Mouse (Mus musculus) G1E (cell line): ENCODE results near the gene 2610507B11Rik.

Experiments
- CTCF ChIP-seq: IDR thresholded peaks from 2 replicates; pipeline ENCODE4 v1.5.1; 2012; ENCODE audit warnings: low read depth, low read length, inconsistent platforms, mixed read lengths
- GATA1 ChIP-seq: IDR thresholded peaks from 2 replicates; pipeline ENCODE4 v1.6.1; 2012; ENCODE audit warnings: borderline replicate concordance, low read length, inconsistent platforms, mixed read lengths
- POLR2AphosphoS5 ChIP-seq: IDR thresholded peaks from 2 replicates; pipeline ENCODE4 v1.6.1; 2012; ENCODE audit warnings: low read depth, low read length, inconsistent platforms; ENCODE audit not compliant: insufficient replicate concordance
- TAL1 ChIP-seq: conservative IDR thresholded peaks from 2 replicates; pipeline ENCODE4 v1.6.1; 2012; ENCODE audit warnings: low read depth, low read length, inconsistent platforms, mixed read lengths

DNA sequence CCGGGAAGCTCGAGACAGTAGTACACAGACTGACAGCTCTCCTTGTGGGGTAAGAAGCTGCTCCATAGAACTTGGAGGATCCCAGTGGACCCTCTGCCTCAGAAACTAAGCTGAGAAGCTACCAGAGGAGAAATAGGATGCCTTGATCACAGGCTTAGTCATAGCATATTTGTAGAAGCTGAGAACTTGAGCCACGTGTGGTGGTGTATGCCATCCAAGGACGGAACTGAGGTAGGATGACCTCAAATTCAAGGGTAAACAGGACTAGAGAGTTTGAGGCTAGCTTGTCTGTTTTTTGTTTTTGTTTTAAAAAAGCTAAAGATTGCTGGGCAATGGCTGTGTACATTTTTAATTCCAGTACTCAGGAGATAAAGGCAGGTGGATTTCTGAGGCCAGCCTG, 43.7 kb downstream of the 2610507B11Rik start:
- TF ChIP-seq CTCF (no peak), GATA1 (no peak), TAL1 (no peak), POLR2AphosphoS5 (no peak)
